Mouse (Mus musculus): ENCODE data around the gene Il33.
"Not testable (repeated sequence)": the region's sequence is repeated elsewhere in the genome, so short reads cannot be mapped to it uniquely, and the experiment has no call there.

Gene Il33

GRCm38 (mm10) chr19:29940239-29940638 lies 15.3 kb downstream of the Il33 start:
- DNase-seq, result no peak

- DNase-seq, result no peak
Observed at GRCm38 (mm10) chr19:29941208-29941607, 16.3 kb downstream of the Il33 start.

- DNase-seq, result no peak
Observed at GRCm38 (mm10) chr19:29942358-29942757, 17.4 kb downstream of the Il33 start.

GRCm38 (mm10) chr19:29944426-29944825 lies 19.5 kb downstream of the Il33 start:
- no peak for DNase-seq

GRCm38 (mm10) chr19:29944935-29945334 lies 20.0 kb downstream of the Il33 start:
- DNase-seq, result not testable (repeated sequence)

GRCm38 (mm10) chr19:29945557-29946422 lies 20.9 kb downstream of the Il33 start:
- DNase-seq, result no peak

- no peak for DNase-seq
Observed at GRCm38 (mm10) chr19:29946423-29946716, 21.5 kb downstream of the Il33 start.

GRCm38 (mm10) chr19:29947056-29947455 lies 22.1 kb downstream of the Il33 start:
- DNase-seq, result no peak

- DNase-seq, result peak; percentile 89 to 91
Observed at GRCm38 (mm10) chr19:29947891-29948801, 23.2 kb downstream of the Il33 start.

GRCm38 (mm10) chr19:29952538-29952937 lies 27.6 kb downstream of the Il33 start:
- DNase-seq, result no peak

GRCm38 (mm10) chr19:29953833-29954232 lies 28.9 kb downstream of the Il33 start:
- DNase-seq, result no peak

GRCm38 (mm10) chr19:29955454-29955853 lies 30.5 kb downstream of the Il33 start:
- no peak for DNase-seq

- DNase-seq, result no peak
Observed at GRCm38 (mm10) chr19:29960906-29961305, 36.0 kb downstream of the Il33 start.

- DNase-seq, result no peak
Observed at GRCm38 (mm10) chr19:29961842-29962241, 36.9 kb downstream of the Il33 start.

GRCm38 (mm10) chr19:29963598-29964092 lies 38.7 kb downstream of the Il33 start:
- no peak for DNase-seq

GRCm38 (mm10) chr19:29967960-29968359 lies 43.0 kb downstream of the Il33 start:
- no peak for DNase-seq

- DNase-seq, result no peak
Observed at GRCm38 (mm10) chr19:29973396-29973795, 48.5 kb downstream of the Il33 start.

GRCm38 (mm10) chr19:29978847-29979246 lies 53.9 kb downstream of the Il33 start:
- peak; percentile 58 to 70 for DNase-seq

GRCm38 (mm10) chr19:29979452-29980089 lies 54.7 kb downstream of the Il33 start:
- no peak for DNase-seq

- DNase-seq, result peak; percentile 30
Observed at GRCm38 (mm10) chr19:29984208-29985005, 59.5 kb downstream of the Il33 start.

- no peak for DNase-seq
Observed at GRCm38 (mm10) chr19:29986464-29987091, 61.7 kb downstream of the Il33 start.
